Mouse (Mus musculus): Measurements from ENCODE around the gene Gpd2. TPM values are rescaled to one million over a fixed set of nuclear protein-coding genes. Genes with fewer than 3 reads are reported as not detected.
A peak's percentile ranks its signal among the peaks of the same experiment; 100 is the strongest.

Gene Gpd2
- polyA plus RNA-seq, 1 experiment from 2014 or later: 32.7 TPM

DNA sequence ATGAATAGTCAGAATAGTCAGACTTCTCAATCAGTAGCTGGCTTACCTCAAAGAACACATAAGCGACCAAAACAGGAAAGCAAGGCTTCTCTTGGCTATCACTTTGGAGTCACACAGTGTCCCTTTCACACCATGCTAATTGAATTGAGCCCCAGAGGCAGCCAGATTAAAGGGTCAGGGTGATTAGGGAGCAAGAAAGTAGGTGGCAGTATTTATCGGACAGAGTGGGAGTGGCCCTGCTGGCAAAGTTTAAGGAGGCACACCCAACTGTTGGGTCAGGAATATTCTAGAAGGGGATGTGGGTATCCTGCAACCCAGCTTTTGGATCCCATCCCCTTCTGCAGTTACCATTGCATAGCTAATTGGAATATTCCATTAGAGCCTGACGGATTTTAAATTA lies 80.9 kb downstream of the Gpd2 start:
- H3K4me2 ChIP-seq: no peak overlapping the region
- no peak for ATAC-seq (ENCODE audit: insufficient read depth, low FRiP score, low read depth)
- no peaks in the 10 kb centered on the region for H3K4me1 ChIP-seq
- no peaks in the 10 kb centered on the region for H3K27me3 ChIP-seq (replicated peaks)
- no peaks in the 10 kb centered on the region for H3K9me3 ChIP-seq
- H3K36me3 ChIP-seq: no peaks in the 10 kb centered on the region
- no peak overlapping the region for H3K4me3 ChIP-seq (replicated peaks)
- 74% methylated on average over 3 of the region's 3 CpGs for WGBS
- H3K9ac ChIP-seq: no peak overlapping the region
- no peak overlapping the region for H3K27ac ChIP-seq

DNA sequence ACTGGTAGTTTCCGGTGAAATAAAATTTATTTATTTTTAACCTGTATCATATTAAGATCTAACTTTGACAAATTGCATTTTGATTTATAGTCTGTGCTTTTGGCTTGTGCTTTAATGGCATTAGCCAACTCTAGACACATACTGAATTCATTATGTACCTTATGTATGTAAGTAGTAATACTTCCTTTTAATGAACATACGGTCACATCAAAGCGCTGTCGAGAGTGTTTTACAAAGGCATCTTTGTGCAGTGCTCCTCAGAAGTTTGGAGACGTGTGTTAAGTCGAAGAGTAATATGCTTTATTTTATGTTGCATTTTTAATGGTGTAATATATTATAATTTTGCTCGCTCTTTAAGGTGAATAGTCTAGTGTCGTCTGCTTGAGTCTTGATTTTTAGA lies 88.7 kb downstream of the Gpd2 start:
- H3K27me3 ChIP-seq (replicated peaks): no peaks in the 10 kb centered on the region
- WGBS: 90% methylated on average over 8 of the region's 8 CpGs
- H3K4me3 ChIP-seq (replicated peaks): no peak overlapping the region
- no peak overlapping the region for H3K9ac ChIP-seq
- H3K4me2 ChIP-seq: no peak overlapping the region
- no peak overlapping the region for H3K27ac ChIP-seq
- ATAC-seq (ENCODE audit: insufficient read depth, low FRiP score, low read depth): no peak
- no peaks in the 10 kb centered on the region for H3K9me3 ChIP-seq
- no peaks in the 10 kb centered on the region for H3K36me3 ChIP-seq
- H3K4me1 ChIP-seq: no peaks in the 10 kb centered on the region

DNA sequence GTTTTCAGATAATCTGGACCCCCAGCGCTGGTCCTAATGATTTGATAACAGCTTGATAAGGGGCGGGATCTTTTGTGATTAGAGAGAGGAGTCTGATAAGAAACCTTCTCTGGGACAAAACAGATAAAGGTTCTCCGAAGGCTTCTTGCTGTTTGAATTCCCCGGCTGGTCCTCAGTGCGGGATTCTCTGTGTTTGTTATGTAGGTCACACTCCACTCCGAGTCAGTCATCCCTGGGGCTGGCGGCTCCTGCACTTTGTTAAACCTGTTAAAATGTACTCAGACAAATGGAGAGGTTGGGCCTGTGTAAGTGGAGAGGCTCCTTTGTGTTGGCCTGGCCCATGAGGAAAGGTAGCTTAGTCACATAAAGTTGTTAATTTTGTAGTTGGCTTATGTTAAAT lies 91.9 kb downstream of the Gpd2 start:
- no peak overlapping the region for H3K27ac ChIP-seq
- no peaks in the 10 kb centered on the region for H3K27me3 ChIP-seq (replicated peaks)
- no peak overlapping the region for H3K4me2 ChIP-seq
- H3K9me3 ChIP-seq: no peaks in the 10 kb centered on the region
- H3K4me3 ChIP-seq (replicated peaks): no peak overlapping the region
- no peak overlapping the region for H3K9ac ChIP-seq
- no peaks in the 10 kb centered on the region for H3K36me3 ChIP-seq
- ATAC-seq (ENCODE audit: insufficient read depth, low FRiP score, low read depth): no peak
- H3K4me1 ChIP-seq: no peaks in the 10 kb centered on the region
- 36% methylated on average over 7 of the region's 7 CpGs for WGBS

DNA sequence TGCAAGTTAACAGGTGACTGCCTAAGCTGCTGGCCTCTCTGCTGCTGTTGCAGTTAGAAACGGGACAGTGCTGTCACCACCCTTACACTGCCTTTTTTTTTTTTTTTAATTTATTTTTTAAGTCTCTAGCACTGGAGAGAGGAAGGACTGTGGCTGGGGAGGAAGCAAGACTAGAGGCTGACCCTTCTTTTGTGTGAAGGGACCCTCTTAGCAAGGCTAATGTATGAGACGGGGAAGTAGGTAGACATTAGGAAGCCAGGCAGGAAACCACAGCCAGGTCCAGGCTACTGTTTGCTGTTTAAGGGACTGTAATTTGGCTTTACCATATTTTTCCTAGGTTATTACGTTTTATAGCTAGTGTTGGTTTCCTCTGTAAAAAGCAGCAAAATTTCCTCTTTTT lies 93.4 kb downstream of the Gpd2 start:
- no peak overlapping the region for H3K4me3 ChIP-seq (replicated peaks)
- H3K27me3 ChIP-seq (replicated peaks): no peaks in the 10 kb centered on the region
- H3K27ac ChIP-seq: no peak overlapping the region
- no peaks in the 10 kb centered on the region for H3K9me3 ChIP-seq
- no peak for ATAC-seq (ENCODE audit: insufficient read depth, low FRiP score, low read depth)
- H3K36me3 ChIP-seq: no peaks in the 10 kb centered on the region
- no peaks in the 10 kb centered on the region for H3K4me1 ChIP-seq
- H3K4me2 ChIP-seq: no peak overlapping the region
- no peak overlapping the region for H3K9ac ChIP-seq
- WGBS: 60% methylated on average over 3 of the region's 3 CpGs

DNA sequence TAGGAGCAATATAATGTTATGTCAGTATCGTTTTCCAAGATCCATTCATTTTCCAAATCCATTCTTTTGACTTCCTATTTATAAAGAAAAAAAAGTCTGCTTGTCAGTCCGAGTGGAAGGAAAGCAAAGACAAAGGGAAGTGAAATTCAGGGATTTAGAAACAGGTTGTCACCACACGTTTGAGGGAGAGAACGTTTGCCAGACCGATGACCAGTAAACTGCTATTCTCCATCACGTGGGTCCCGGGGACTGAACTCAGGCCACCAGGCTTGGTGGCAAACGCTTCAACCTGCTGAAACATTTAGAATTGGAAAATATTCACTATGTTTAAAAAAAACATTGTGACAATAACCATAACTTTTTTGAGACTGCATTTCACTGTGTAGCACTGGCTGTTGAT lies 93.8 kb downstream of the Gpd2 start:
- no peak overlapping the region for H3K4me2 ChIP-seq
- no peak for ATAC-seq (ENCODE audit: insufficient read depth, low FRiP score, low read depth)
- H3K27ac ChIP-seq: no peak overlapping the region
- H3K4me1 ChIP-seq: no peaks in the 10 kb centered on the region
- no peaks in the 10 kb centered on the region for H3K27me3 ChIP-seq (replicated peaks)
- no peaks in the 10 kb centered on the region for H3K9me3 ChIP-seq
- no peaks in the 10 kb centered on the region for H3K36me3 ChIP-seq
- no peak overlapping the region for H3K9ac ChIP-seq
- 77% methylated on average over 8 of the region's 8 CpGs for WGBS
- no peak overlapping the region for H3K4me3 ChIP-seq (replicated peaks)

DNA sequence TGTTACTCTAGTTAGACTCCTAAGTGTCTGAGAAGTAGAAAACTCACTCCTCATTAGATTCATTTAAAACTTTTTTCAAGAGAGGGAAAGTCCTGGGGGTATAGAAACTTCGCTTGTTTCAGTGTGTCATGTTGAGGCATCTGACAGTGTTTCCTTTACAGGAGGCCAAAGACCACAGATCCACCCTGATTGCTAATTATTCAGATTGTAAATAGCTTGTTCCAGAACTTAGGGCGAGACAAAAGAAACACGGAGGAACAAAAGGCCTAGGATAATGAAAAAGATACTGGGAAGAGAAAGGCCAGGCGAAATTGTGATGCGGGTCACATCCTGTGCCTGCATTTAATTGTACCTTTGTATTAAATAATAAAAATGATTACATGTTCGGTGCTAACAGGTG lies 96.0 kb downstream of the Gpd2 start:
- ATAC-seq (ENCODE audit: insufficient read depth, low FRiP score, low read depth): no peak
- H3K27me3 ChIP-seq (replicated peaks): no peaks in the 10 kb centered on the region

DNA sequence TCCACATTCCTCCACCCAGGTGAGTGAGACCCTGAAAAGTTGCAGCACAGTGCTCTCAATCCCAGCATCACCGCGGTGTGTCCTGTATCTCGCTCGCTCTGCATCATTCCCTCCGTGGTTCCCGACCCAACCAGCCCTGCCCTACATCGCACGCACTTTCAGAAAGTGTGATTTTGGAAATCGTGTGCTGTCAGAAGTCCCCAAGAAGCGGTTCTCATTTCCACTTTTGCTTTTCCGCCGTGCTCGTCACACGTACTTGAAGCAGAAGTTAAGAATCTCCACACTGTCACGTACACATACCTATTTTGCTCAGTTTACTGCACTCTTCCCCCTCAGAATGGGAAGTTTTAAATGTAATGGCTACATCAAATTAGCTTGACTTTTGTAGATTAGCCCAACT lies 98.0 kb downstream of the Gpd2 start:
- WGBS: 86% methylated on average over 15 of the region's 15 CpGs
- no peak overlapping the region for H3K4me2 ChIP-seq
- no peak overlapping the region for H3K4me3 ChIP-seq (replicated peaks)

More for the DNA sequence above, 96.0 kb downstream of the Gpd2 start:
- Histone ChIP-seq H3K9me3 (no peaks in the 10 kb centered on the region), H3K4me3 (replicated peaks) (no peak overlapping the region), H3K36me3 (no peaks in the 10 kb centered on the region), H3K9ac (no peak overlapping the region), H3K4me2 (no peak overlapping the region), H3K4me1 (no peaks in the 10 kb centered on the region), H3K27ac (no peak overlapping the region)
- WGBS: 89% methylated on average over 6 of the region's 6 CpGs

DNA sequence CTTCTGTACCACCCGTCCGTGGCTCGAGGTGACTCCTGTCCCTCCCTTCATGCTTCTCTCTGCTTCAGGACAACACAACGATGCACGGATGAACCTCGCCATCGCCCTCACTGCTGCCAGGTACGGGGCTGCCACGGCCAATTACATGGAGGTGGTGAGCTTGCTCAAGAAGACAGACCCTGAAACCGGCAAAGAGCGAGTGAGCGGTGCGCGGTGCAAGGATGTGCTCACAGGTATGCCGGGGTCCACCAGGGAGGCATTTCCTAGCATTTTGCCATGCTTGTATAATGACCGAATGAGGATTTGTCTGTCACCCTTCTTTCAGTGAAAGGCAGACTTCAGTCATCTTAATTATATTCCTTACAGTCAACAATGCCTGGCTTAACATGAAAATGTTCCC lies 101.3 kb downstream of the Gpd2 start:
- no peak for ATAC-seq (ENCODE audit: insufficient read depth, low FRiP score, low read depth)
- H3K9ac ChIP-seq: no peak overlapping the region
- H3K27me3 ChIP-seq (replicated peaks): no peaks in the 10 kb centered on the region
- no peaks in the 10 kb centered on the region for H3K36me3 ChIP-seq
- 93% methylated on average over 16 of the region's 16 CpGs for WGBS
- no peaks in the 10 kb centered on the region for H3K9me3 ChIP-seq
- no peaks in the 10 kb centered on the region for H3K4me1 ChIP-seq
- no peak overlapping the region for H3K27ac ChIP-seq
- H3K4me2 ChIP-seq: no peak overlapping the region
- H3K4me3 ChIP-seq (replicated peaks): no peak overlapping the region

More for the DNA sequence above, 98.0 kb downstream of the Gpd2 start:
- Histone ChIP-seq H3K4me1 (no peaks in the 10 kb centered on the region), H3K9ac (no peak overlapping the region), H3K27me3 (replicated peaks) (no peaks in the 10 kb centered on the region), H3K27ac (no peak overlapping the region), H3K9me3 (no peaks in the 10 kb centered on the region), H3K36me3 (no peaks in the 10 kb centered on the region)
- no peak for ATAC-seq (ENCODE audit: insufficient read depth, low FRiP score, low read depth)

DNA sequence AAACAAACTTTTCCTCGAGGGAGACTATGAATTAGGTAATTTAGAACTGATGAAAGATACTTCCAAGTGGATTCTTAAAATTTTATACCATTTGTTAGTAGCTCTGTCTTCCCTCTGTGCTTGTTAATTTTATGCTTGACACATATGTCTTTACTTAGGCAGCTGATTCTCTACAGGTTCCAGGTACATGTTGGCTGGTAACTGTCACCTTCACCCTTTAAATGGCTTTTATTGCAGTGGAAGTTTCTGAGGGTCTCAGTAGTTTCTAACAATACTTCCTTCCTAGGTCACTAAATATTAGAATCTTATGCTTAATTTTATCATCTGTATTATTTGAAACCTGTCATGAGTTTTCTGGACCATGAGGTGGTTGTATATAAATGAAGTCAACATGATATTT lies 105.5 kb downstream of the Gpd2 start:
- Histone ChIP-seq H3K9me3 (no peaks in the 10 kb centered on the region), H3K27me3 (replicated peaks) (no peaks in the 10 kb centered on the region), H3K4me3 (replicated peaks) (no peak overlapping the region), H3K4me1 (no peaks in the 10 kb centered on the region), H3K36me3 (no peaks in the 10 kb centered on the region), H3K27ac (no peak overlapping the region), H3K4me2 (no peak overlapping the region), H3K9ac (no peak overlapping the region)
- 12% methylated on average over 1 of the region's 1 CpGs for WGBS
- no peak for ATAC-seq (ENCODE audit: insufficient read depth, low FRiP score, low read depth)

DNA sequence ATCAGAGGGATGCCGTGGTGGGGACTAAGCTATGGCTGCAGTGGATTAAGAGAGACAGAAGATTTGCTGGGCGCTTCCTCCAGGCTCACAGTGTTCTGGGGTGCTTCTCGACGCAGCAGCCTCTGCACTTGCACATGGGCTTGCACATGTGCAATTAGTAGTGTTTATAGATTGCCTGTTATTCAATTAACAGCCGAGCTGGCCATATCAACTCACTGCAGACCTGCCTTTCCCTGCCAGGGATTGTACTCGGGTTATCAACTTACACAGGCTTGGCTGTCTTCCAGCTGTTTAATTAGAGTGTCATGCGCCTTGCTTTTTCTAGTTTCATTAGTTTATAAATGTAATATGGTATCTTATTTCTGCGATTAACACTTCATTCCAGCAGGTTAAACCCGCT lies 113.2 kb downstream of the Gpd2 start:
- Histone ChIP-seq H3K9ac (no peak overlapping the region), H3K4me3 (replicated peaks) (no peak overlapping the region), H3K27me3 (replicated peaks) (no peaks in the 10 kb centered on the region), H3K4me1 (no peaks in the 10 kb centered on the region), H3K36me3 (no peaks in the 10 kb centered on the region), H3K4me2 (no peak overlapping the region), H3K9me3 (no peaks in the 10 kb centered on the region), H3K27ac (no peak overlapping the region)
- peak; percentile 76; the same call in 1 of the 2 replicates for ATAC-seq (ENCODE audit: insufficient read depth, low FRiP score, low read depth)
- 38% methylated on average over 9 of the region's 9 CpGs for WGBS

DNA sequence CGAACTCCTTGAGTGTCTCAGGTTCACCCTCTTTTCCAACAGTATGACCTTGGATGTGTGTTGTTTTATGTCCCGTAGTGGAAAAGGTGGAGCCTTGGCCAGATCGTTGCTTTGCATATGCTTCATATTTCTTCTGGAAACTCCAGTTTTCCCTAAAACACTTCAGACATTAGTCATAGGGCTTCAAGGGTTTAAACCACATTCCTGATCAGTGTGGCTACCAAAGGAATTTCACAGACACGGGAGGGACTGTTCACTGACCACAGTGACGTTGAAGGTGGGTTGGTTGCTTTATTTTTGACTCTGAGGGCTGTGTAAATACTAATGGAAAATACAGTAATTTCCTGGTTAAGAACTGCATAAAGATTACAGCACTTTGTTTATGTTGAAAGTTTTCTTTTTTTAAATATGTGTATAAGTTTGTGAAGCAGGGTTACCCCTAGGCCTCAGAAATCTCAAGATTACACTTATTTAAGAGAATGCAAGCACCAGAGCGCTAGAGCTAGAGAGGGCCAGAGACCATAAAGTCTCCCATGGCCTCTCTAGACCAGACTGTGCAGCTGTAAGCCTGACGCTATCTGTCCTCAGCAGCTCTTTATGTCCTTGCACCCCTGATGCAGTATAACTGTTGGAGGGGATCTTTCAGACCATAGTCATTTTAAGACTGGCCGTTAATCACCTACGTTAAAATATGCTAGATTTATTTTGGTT lies 116.4 kb downstream of the Gpd2 start:
- Histone ChIP-seq H3K4me2 (no peak overlapping the region), H3K4me3 (replicated peaks) (no peak overlapping the region), H3K27ac (no peak overlapping the region), H3K9me3 (no peaks in the 10 kb centered on the region), H3K36me3 (no peaks in the 10 kb centered on the region), H3K27me3 (replicated peaks) (no peaks in the 10 kb centered on the region), H3K4me1 (no peaks in the 10 kb centered on the region), H3K9ac (no peak overlapping the region)
- WGBS: 68% methylated on average over 9 of the region's 9 CpGs
- ATAC-seq (ENCODE audit: insufficient read depth, low FRiP score, low read depth): no peak

DNA sequence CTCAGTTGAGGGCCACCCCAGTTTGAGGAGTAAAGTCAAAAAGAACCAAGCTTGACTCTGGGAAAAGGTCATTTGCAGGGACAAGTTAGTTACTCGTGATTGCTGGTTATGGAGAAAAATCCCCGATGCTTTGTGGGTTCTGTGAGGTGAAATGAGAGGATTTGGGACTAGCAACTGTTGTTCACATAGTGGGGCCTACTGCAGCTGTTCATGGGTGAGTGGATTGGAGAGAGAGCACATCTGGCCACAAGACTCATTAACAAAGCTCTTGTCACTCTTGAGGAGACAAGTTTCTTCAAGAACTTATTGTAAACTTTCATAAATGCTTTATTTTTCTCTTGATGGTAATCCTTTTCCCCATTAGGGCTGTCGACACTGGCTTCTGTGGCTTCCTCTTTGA lies 117.4 kb downstream of the Gpd2 start:
- no peaks in the 10 kb centered on the region for H3K4me1 ChIP-seq
- H3K4me3 ChIP-seq (replicated peaks): no peak overlapping the region
- H3K36me3 ChIP-seq: no peaks in the 10 kb centered on the region
- no peak overlapping the region for H3K27ac ChIP-seq
- WGBS: 71% methylated on average over 3 of the region's 3 CpGs
- H3K9ac ChIP-seq: no peak overlapping the region
- H3K4me2 ChIP-seq: no peak overlapping the region
- no peaks in the 10 kb centered on the region for H3K9me3 ChIP-seq
- ATAC-seq (ENCODE audit: insufficient read depth, low FRiP score, low read depth): no peak
- no peaks in the 10 kb centered on the region for H3K27me3 ChIP-seq (replicated peaks)

DNA sequence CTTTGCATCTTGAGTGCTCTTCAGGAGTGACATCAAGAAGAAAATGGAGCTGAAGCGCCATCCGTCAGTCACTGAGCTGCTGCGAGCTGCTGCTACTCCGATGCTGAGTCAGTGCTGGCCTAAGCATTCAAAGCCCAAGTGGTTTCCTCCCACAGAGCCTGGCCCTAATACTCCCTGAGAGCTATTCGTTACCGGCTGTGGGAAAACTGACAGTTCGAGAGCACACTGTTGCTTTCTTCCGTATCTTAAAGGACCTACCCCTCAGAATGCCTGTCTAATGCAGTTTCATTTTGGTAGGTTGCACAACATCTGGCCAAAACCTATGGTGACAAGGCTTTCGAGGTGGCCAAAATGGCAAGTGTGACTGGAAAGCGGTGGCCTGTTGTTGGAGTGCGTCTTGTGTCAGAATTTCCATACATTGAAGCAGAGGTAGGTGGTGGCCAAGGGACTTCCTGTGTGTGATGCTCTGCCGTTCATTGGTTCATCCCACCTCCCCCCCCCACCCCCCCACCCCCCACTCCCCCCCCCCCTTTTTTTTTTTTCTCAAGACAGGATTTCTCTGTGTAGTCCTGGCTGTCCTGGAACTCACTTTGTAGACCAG lies 118.9 kb downstream of the Gpd2 start:
- WGBS: 76% methylated on average over 12 of the region's 12 CpGs
- H3K9ac ChIP-seq: no peak overlapping the region
- H3K4me1 ChIP-seq: no peaks in the 10 kb centered on the region
- H3K9me3 ChIP-seq: no peaks in the 10 kb centered on the region
- no peaks in the 10 kb centered on the region for H3K27me3 ChIP-seq (replicated peaks)
- H3K4me3 ChIP-seq (replicated peaks): no peak overlapping the region
- H3K27ac ChIP-seq: no peak overlapping the region
- H3K36me3 ChIP-seq: no peaks in the 10 kb centered on the region
- ATAC-seq (ENCODE audit: insufficient read depth, low FRiP score, low read depth): no peak
- H3K4me2 ChIP-seq: no peak overlapping the region

Data from stomach, embryonic 15.5 days (tissue).